Mouse (Mus musculus) cerebral cortex, adult 2 months (tissue): ENCODE measurements around the gene Nckap5l.

Experiments
- WGBS: fragments of 180-500 bp; shearing (Covaris S2); methylation state at CpG from one replicate; pipeline ENCODE4 v1.1.7; 2018; 5-methylcytosine and 5-hydroxymethylcytosine counted together

Nckap5l gene

DNA sequence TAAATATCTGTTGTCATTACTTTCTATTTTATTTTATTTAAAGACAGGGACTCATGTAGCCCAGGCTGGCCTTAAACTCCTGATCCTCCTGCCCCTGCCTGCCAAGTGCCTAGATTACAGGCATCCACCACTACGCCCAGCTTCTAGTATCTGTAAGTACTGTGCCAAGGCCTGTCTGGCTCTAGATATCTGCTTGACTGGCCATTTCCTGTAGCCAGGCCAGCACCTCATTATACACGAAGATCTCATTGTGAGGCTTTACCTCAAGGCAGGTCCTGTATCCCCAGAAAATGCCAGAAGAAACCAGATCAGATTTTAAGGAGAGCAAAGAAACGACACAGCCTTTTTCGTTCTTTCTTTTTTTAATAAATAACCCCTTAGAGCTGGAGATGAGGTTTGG lies 12.2 kb upstream of the Nckap5l start:
- WGBS, result 74% methylated on average over 4 of the region's 4 CpGs

GRCm38 (mm10) chr15:99469067-99469466 lies 11.5 kb upstream of the Nckap5l start:
- WGBS, result 15% methylated on average over 3 of the region's 3 CpGs

DNA sequence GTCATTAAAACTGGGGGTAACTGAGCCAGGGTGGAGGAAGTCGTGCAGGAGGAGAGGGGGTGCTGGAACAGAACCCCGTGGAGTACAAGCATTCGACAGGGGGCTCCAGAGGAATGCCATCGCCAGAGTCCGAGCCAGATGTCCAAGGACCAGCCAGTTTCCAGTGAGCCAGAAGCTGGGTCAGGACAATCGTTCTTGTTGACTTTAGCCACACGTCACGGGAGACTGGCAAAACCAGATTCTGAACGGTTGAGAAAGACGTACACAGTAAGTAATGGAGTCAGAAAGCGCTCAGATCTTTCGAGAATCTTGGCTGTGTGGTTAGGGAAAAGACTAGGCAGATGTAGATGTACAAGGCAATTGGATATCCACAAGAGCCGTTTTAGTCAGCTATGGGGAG lies 5.6 kb upstream of the Nckap5l start:
- 49% methylated on average over 13 of the region's 13 CpGs for WGBS

DNA sequence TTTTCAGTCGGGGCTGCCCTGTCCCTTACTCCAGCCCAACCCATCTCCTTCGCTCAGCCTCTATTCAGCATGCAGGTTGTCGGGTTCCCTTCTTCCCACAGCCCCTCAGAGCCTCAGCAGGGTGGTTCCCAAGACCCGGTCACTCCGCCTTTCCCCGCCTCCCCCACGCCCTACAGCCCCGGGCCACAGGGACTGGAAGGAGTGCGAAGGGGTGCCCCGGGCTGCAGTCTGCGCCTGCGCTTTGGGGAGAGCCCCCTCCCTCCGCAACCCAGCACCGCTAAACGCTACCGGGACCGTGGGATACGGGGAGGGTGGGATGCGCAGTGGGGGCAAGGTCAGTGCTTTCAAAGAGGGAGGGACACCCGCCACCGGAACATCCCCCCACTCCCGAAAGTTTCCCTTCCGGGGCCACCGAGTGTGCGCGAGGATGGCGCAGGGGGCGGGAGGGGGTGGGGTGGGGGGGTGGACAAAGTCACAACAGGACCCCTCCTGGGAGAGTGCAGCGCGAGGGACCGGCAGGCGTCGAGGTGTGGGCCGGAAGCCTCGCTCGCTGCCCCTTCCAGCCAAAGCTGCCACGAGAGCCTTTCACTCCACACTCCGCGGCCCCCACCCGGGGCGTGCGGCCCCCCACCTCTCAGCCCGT lies 464 bp downstream of the Nckap5l start:
- WGBS, result 1% methylated on average over 42 of the region's 43 CpGs

GRCm38 (mm10) chr15:99456338-99456962 lies 1.1 kb downstream of the Nckap5l start:
- 15% methylated on average over 7 of the region's 7 CpGs for WGBS

GRCm38 (mm10) chr15:99455415-99455814 lies 2.1 kb downstream of the Nckap5l start:
- WGBS, result 68% methylated on average over 3 of the region's 3 CpGs

GRCm38 (mm10) chr15:99454585-99455279 lies 2.8 kb downstream of the Nckap5l start:
- 62% methylated on average over 7 of the region's 7 CpGs for WGBS

DNA sequence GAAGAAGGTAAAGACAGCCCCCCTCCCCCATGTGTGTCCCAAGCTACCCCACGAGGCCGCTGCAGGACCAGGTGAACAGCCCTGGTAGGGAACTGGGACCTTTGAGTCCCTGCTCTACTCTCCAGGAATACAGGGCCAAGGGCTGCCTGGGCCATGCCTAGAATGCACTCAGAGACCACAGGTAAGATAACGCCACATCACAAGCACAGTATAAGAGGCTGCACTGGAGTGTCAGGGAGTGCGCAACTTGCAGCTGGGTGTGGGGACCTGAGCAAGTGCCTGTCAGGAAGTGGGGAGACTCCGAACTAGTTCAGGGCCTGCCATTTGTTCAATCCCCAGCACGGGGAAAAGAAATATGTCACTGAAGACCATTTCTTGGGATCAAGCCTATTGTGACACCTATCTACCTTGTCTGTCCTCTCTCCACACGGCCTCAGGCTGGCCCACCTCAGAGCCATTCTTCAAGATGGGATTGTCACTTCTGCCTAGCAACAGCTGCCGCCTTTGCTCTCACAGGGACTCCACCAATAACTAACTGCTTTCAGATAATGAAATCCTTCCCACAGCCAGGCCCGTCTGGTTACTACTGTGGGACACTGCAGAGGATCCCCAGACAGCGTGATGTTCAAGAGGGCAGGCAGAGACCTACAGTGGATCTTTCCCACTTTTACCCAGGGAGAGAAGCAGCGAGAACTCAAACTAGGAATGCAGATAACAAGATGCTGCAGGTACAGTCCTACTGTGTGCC lies 4.2 kb downstream of the Nckap5l start:
- WGBS, result 81% methylated on average over 11 of the region's 11 CpGs

- WGBS, result 41% methylated on average over 8 of the region's 8 CpGs
Observed at GRCm38 (mm10) chr15:99449751-99450280, 7.7 kb downstream of the Nckap5l start.

DNA sequence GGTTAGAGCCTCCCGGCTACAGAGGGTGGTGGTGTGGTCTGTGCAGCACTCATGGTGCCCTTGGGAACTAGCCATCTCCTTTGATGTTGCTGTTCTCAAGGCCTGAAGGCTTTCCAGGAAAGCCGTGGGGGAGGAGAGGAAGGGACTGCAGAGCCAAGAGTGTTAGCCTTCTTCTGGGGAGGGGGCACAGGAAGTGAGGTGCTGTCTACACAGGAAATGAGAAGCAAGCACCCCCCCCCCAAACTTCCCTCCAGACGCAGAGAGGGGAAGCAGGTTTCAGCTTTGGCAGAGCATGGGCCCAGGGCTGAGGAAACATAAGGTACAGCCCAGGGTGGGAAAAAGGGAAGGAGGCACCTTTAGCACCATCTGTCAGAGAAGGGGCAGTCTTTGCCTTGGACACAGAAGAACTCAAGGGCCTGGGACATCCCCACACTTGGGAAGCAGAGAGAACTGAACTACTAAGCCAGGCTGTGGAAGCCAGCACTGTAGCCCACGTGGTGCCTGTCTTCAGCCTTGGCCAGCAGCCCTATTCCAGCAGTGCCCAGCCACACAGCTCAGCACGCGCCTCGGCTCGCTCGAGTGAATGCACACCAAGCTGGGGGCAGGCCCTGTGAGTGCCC lies 8.3 kb downstream of the Nckap5l start:
- WGBS, result 11% methylated on average over 9 of the region's 9 CpGs

DNA sequence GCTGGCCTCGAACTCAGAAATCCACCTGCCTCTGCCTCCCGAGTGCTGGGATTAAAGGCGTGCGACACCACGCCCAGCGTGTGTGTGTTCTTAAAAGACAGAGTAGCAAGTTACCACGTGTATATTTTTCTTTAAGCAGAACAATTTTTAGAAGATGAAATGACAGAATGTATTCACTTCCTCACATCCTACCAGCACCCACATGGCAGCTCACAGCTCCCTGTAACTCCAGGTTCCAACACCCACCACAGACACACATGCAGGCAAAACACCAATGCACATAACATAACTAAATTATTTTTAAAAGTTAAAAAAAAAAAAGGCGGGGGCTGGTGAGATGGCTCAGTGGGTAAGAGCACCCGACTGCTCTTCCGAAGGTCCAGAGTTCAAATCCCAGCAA lies 11.4 kb downstream of the Nckap5l start:
- WGBS, result 59% methylated on average over 10 of the region's 10 CpGs

GRCm38 (mm10) chr15:99445567-99445966 lies 12.0 kb downstream of the Nckap5l start:
- WGBS, result 61% methylated on average over 6 of the region's 6 CpGs

DNA sequence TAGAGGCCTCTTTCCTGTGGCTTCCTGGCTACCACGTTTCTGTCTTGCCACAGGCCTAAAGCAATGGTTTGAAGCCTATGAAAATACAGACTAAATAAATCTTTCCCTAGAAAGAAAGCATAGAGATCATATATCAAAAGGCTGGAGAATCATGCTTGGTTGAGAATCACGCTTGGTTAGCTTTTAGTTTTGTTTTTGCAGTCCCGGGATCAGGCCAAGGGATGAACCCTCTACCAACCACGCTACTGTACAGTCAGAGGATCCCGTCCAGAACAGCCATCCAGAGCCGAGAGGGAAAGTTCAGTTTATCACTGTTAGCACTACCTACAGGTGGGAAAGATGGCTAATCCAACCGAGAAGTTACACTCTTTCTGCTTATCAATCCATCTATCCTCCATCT lies 15.2 kb downstream of the Nckap5l start:
- WGBS, result 93% methylated on average over 7 of the region's 7 CpGs

DNA sequence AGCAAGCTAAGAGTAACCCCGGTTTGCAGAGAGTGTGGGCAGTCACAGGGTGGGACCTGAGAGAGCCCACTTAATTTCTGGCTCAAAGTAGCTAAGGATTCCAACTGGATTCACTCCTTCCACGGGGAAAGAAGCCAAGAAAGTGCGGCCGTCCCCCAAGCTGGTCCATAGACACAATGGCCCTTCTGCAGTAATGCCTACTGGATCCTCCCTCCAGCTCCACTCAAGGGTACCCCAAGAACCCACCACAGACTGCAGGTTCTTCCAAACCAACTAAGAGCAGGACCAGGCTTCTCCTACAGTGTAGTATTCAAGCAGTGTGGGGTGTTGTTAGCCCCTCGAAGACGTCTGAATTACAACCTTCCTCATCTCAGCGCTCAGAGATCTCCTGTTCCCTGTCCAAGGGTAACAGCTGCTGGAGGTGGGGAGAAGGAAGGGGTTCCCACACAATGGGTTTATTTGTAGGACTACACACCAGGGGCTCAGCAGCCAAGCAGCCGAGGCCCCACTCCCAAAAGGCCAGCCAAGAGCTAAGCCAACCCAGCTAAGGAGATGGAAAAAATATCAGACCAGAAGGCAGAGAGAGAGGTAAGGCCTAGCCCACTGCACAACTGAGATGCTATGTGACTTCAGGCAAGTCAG lies 16.6 kb downstream of the Nckap5l start:
- 37% methylated on average over 8 of the region's 8 CpGs for WGBS

DNA sequence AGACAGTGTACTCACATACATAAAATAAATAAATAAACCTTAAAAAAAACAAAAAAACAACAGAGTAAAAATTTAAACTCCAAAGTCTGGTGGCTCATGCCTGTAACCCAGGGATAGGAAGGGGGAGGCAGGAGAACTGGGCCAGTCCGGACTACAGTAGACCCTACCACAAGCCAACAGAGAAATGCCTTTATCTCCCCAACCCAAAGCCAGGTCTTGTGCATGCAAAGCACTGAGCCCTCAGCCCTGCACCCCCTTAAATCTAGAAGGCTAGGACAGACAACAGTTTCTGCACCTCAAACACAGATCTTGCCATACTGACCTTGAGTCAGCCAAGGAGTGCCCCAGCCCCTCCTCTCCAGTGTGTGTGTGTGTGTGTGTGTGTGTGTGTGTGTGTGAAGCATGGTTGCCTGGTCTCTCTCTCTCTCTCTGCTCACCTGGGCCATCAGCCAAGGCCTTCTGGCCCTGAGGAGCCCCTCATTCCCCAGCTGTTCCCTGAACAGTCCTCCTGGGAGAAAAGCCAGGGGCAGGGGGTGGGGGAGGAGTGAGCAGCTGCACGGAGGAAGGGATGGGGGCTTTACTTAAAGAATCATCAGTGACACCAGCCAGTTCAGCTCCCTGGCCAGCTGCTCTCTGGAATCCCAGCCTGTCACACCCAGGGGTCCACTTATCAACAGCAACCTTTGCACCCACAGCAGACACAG lies 17.3 kb downstream of the Nckap5l start:
- 44% methylated on average over 2 of the region's 2 CpGs for WGBS

- 78% methylated on average over 8 of the region's 8 CpGs for WGBS
Observed at GRCm38 (mm10) chr15:99438966-99439698, 18.4 kb downstream of the Nckap5l start.

GRCm38 (mm10) chr15:99433913-99434312 lies 23.6 kb downstream of the Nckap5l start:
- WGBS, result 87% methylated on average over 12 of the region's 12 CpGs

GRCm38 (mm10) chr15:99433081-99433718 lies 24.3 kb downstream of the Nckap5l start:
- WGBS, result 88% methylated on average over 16 of the region's 16 CpGs

- 84% methylated on average over 8 of the region's 8 CpGs for WGBS
Observed at GRCm38 (mm10) chr15:99431967-99432366, 25.6 kb downstream of the Nckap5l start.
